Mouse (Mus musculus) kidney, embryonic 14.5 days (tissue): ENCODE data around the gene Onecut1. TPM values are rescaled to one million over a fixed set of nuclear protein-coding genes. Genes with fewer than 3 reads are reported as not detected.

Source experiments
- ATAC-seq: fragments of 200-750 bp; cut with Nextera tagmentation; 2 replicates; pipeline ENCODE4 v1.8.0; 2017; ENCODE audit warnings: moderate number of reproducible peaks, mild to moderate bottlenecking, moderate TSS enrichment, moderate library complexity; ENCODE audit not compliant: low FRiP score, low TSS enrichment
- H3K27ac ChIP-seq: fragments of 300-500 bp; sonication (generic); 2 replicates; pipeline ENCODE4 v1.5.1; 2014; ENCODE audit warnings: low read depth, mild to moderate bottlenecking, low read length, moderate library complexity, mixed read lengths
- H3K27me3 ChIP-seq: fragments of 300-500 bp; sonication (generic); 2 replicates; pipeline ENCODE4 v1.6.1; 2014; ENCODE audit warnings: mild to moderate bottlenecking, low read length; ENCODE audit not compliant: control insufficient read depth, insufficient read depth
- H3K36me3 ChIP-seq: fragments of 300-500 bp; sonication (generic); 2 replicates; pipeline ENCODE4 v1.6.1; 2014; ENCODE audit warnings: low read length, mixed read lengths; ENCODE audit not compliant: control insufficient read depth, insufficient read depth
- H3K4me1 ChIP-seq: fragments of 300-500 bp; sonication (generic); 2 replicates; pipeline ENCODE4 v1.6.1; 2014; ENCODE audit warnings: low read length, mixed read lengths; ENCODE audit not compliant: control insufficient read depth, insufficient read depth
- H3K4me2 ChIP-seq: fragments of 300-500 bp; sonication (generic); replicated peaks from 2 replicates; pipeline ENCODE4 v1.6.1; 2014; ENCODE audit warnings: low read depth, mild to moderate bottlenecking, low read length
- H3K4me3 ChIP-seq: fragments of 300-500 bp; sonication (generic); 2 replicates; pipeline ENCODE4 v1.5.1; 2014; ENCODE audit warnings: mild to moderate bottlenecking, low read length
- H3K9ac ChIP-seq: fragments of 300-500 bp; sonication (generic); 2 replicates; pipeline ENCODE4 v1.6.1; 2014; ENCODE audit warnings: low read depth, mild to moderate bottlenecking, low read length, moderate library complexity
- H3K9me3 ChIP-seq: fragments of 300-500 bp; sonication (generic); 2 replicates; pipeline ENCODE4 v1.6.1; 2016; ENCODE audit warnings: low read length; ENCODE audit not compliant: control insufficient read depth
- WGBS: fragments of 180-500 bp; shearing (Covaris S2); extraction: QIAGEN DNeasy Blood & Tissue Kit; methylation state at CpG from one replicate; pipeline ENCODE4 v1.1.7; 2014; 5-methylcytosine and 5-hydroxymethylcytosine counted together
- polyA plus RNA-seq: library from polyadenylated mRNA; unstranded; fragments of >200 nt; fragmentation: Nextera tagmentation; extraction: Ambion mirVana; gene quantifications from 2 replicates; pipeline ENCODE4 v1.2.1, GENCODE M21; 2014

The Onecut1 gene
- polyA plus RNA-seq, 1 experiment from 2014 or later, result 0.15 TPM

- 18% methylated on average over 1 of the region's 1 CpGs for WGBS
- ATAC-seq, result no peak
- Histone ChIP-seq H3K27me3 (no peaks in the 10 kb centered on the region), H3K27ac (no peak overlapping the region), H3K4me3 (no peak overlapping the region), H3K9ac (no peak overlapping the region), H3K9me3 (peaks cover 5% of the 10 kb centered on the region; the same call in 1 of the 2 replicates), H3K4me2 (no peak overlapping the region), H3K36me3 (no peaks in the 10 kb centered on the region), H3K4me1 (peaks cover 8% of the 10 kb centered on the region; the same call in 1 of the 2 replicates)
These were observed 59.7 kb downstream of the Onecut1 start for GRCm38 (mm10) chr9:74921422-74921821.

GRCm38 (mm10) chr9:74922884-74923283, 61.2 kb downstream of the Onecut1 start:
- H3K9me3 ChIP-seq, result no peaks in the 10 kb centered on the region
- 21% methylated on average over 3 of the region's 3 CpGs for WGBS
- no peak overlapping the region for H3K4me2 ChIP-seq
- ATAC-seq, result peak; percentile 50; the same call in 1 of the 2 replicates
- H3K9ac ChIP-seq, result no peak overlapping the region
- no peaks in the 10 kb centered on the region for H3K27me3 ChIP-seq
- no peak overlapping the region for H3K27ac ChIP-seq
- H3K36me3 ChIP-seq, result no peaks in the 10 kb centered on the region
- H3K4me3 ChIP-seq, result no peak overlapping the region
- H3K4me1 ChIP-seq, result peaks cover 8% of the 10 kb centered on the region; the same call in 1 of the 2 replicates

GRCm38 (mm10) chr9:74923291-74923977, 61.7 kb downstream of the Onecut1 start:
- WGBS, result 80% methylated on average over 6 of the region's 6 CpGs
- no peak overlapping the region for H3K9ac ChIP-seq
- H3K27ac ChIP-seq, result no peak overlapping the region
- H3K4me3 ChIP-seq, result no peak overlapping the region
- H3K4me2 ChIP-seq, result no peak overlapping the region
- H3K9me3 ChIP-seq, result no peaks in the 10 kb centered on the region
- no peak for ATAC-seq
- peaks cover 8% of the 10 kb centered on the region; the same call in 1 of the 2 replicates for H3K4me1 ChIP-seq
- no peaks in the 10 kb centered on the region for H3K36me3 ChIP-seq
- no peaks in the 10 kb centered on the region for H3K27me3 ChIP-seq

GRCm38 (mm10) chr9:74925220-74925769, 63.6 kb downstream of the Onecut1 start:
- 75% methylated on average over 10 of the region's 10 CpGs for WGBS
- Histone ChIP-seq H3K9ac (no peak overlapping the region), H3K4me2 (no peak overlapping the region), H3K9me3 (no peaks in the 10 kb centered on the region), H3K4me3 (no peak overlapping the region), H3K27me3 (no peaks in the 10 kb centered on the region), H3K36me3 (no peaks in the 10 kb centered on the region), H3K4me1 (peaks cover 8% of the 10 kb centered on the region; the same call in 1 of the 2 replicates), H3K27ac (no peak overlapping the region)
- no peak for ATAC-seq

- H3K4me1 ChIP-seq, result no peaks in the 10 kb centered on the region
- H3K27me3 ChIP-seq, result no peaks in the 10 kb centered on the region
- 69% methylated on average over 4 of the region's 4 CpGs for WGBS
- no peak overlapping the region for H3K4me3 ChIP-seq
- H3K27ac ChIP-seq, result no peak overlapping the region
- no peak overlapping the region for H3K4me2 ChIP-seq
- H3K9ac ChIP-seq, result no peak overlapping the region
- H3K9me3 ChIP-seq, result no peaks in the 10 kb centered on the region
- no peak for ATAC-seq
- no peaks in the 10 kb centered on the region for H3K36me3 ChIP-seq
These were observed 68.3 kb downstream of the Onecut1 start for GRCm38 (mm10) chr9:74929981-74930423.

- no peaks in the 10 kb centered on the region for H3K27me3 ChIP-seq
- WGBS, result 84% methylated on average over 5 of the region's 5 CpGs
- no peak overlapping the region for H3K27ac ChIP-seq
- no peaks in the 10 kb centered on the region for H3K4me1 ChIP-seq
- no peaks in the 10 kb centered on the region for H3K9me3 ChIP-seq
- no peak for ATAC-seq
- H3K4me3 ChIP-seq, result no peak overlapping the region
- no peak overlapping the region for H3K9ac ChIP-seq
- no peak overlapping the region for H3K4me2 ChIP-seq
- H3K36me3 ChIP-seq, result no peaks in the 10 kb centered on the region
These were observed 68.9 kb downstream of the Onecut1 start for GRCm38 (mm10) chr9:74930653-74931052.

GRCm38 (mm10) chr9:74935289-74935688, 73.6 kb downstream of the Onecut1 start:
- Histone ChIP-seq H3K36me3 (no peaks in the 10 kb centered on the region), H3K27ac (no peak overlapping the region), H3K4me3 (no peak overlapping the region), H3K9ac (no peak overlapping the region), H3K4me2 (no peak overlapping the region), H3K27me3 (no peaks in the 10 kb centered on the region), H3K4me1 (no peaks in the 10 kb centered on the region), H3K9me3 (no peaks in the 10 kb centered on the region)
- 61% methylated on average over 3 of the region's 3 CpGs for WGBS
- ATAC-seq, result no peak

- 80% methylated on average over 3 of the region's 3 CpGs for WGBS
- H3K4me3 ChIP-seq, result no peak overlapping the region
These were observed 76.0 kb downstream of the Onecut1 start for GRCm38 (mm10) chr9:74937761-74938160.

More at GRCm38 (mm10) chr9:74937761-74938160, 76.0 kb downstream of the Onecut1 start:
- no peaks in the 10 kb centered on the region for H3K36me3 ChIP-seq
- no peak for ATAC-seq
- H3K9ac ChIP-seq, result no peak overlapping the region
- H3K27me3 ChIP-seq, result no peaks in the 10 kb centered on the region
- no peaks in the 10 kb centered on the region for H3K4me1 ChIP-seq
- no peak overlapping the region for H3K4me2 ChIP-seq
- H3K27ac ChIP-seq, result no peak overlapping the region
- H3K9me3 ChIP-seq, result no peaks in the 10 kb centered on the region
